Mouse (Mus musculus) urinary bladder, postnatal 14 days (tissue): Measurements from ENCODE around the gene Rhbdd2.

Experiments used
- DNase-seq: peaks from one replicate; pipeline ENCODE4 v3.0.0; 2021; ENCODE audit warnings: low spot score

Gene Rhbdd2

GRCm38 (mm10) chr5:135682009-135682408 lies 49.6 kb downstream of the Rhbdd2 start:
- no peak for DNase-seq

GRCm38 (mm10) chr5:135682942-135683570 lies 50.6 kb downstream of the Rhbdd2 start:
- DNase-seq: no peak

- no peak for DNase-seq
Observed at GRCm38 (mm10) chr5:135690401-135690800, 58.0 kb downstream of the Rhbdd2 start.

GRCm38 (mm10) chr5:135691266-135691665 lies 58.8 kb downstream of the Rhbdd2 start:
- DNase-seq: no peak

- no peak for DNase-seq
Observed at GRCm38 (mm10) chr5:135693281-135693853, 60.9 kb downstream of the Rhbdd2 start.

GRCm38 (mm10) chr5:135695277-135695721 lies 62.9 kb downstream of the Rhbdd2 start:
- no peak for DNase-seq
